Mouse (Mus musculus) brain, embryonic 18.5 days (tissue): ENCODE measurements around the gene Lap3.

Source experiments
- DNase-seq: peaks from one replicate; pipeline ENCODE4 v3.0.0-alpha.2; 2012; ENCODE audit warnings: low read depth, low spot score

Lap3 gene

GRCm38 (mm10) chr5:45495429-45495975, 2.3 kb downstream of the Lap3 start:
- no peak for DNase-seq

GRCm38 (mm10) chr5:45496042-45496441, 2.9 kb downstream of the Lap3 start:
- DNase-seq, result no peak

GRCm38 (mm10) chr5:45496479-45496878, 3.3 kb downstream of the Lap3 start:
- DNase-seq, result no peak

GRCm38 (mm10) chr5:45496930-45497550, 3.9 kb downstream of the Lap3 start:
- no peak for DNase-seq

- no peak for DNase-seq
Observed at GRCm38 (mm10) chr5:45497564-45497963, 4.4 kb downstream of the Lap3 start.

- no peak for DNase-seq
Observed at GRCm38 (mm10) chr5:45510071-45510470, 16.9 kb downstream of the Lap3 start.

- DNase-seq, result no peak
Observed at GRCm38 (mm10) chr5:45512908-45513307, 19.7 kb downstream of the Lap3 start.

- DNase-seq, result no peak
Observed at GRCm38 (mm10) chr5:45513511-45513910, 20.3 kb downstream of the Lap3 start.

- no peak for DNase-seq
Observed at GRCm38 (mm10) chr5:45514599-45514998, 21.4 kb downstream of the Lap3 start.

GRCm38 (mm10) chr5:45515151-45515743, 22.1 kb downstream of the Lap3 start:
- no peak for DNase-seq

GRCm38 (mm10) chr5:45519960-45520808, 27.0 kb downstream of the Lap3 start, which contains the start of gene Med28:
Gene Med28, plus strand, starts transcription at chr5:45520229.
- peak; percentile 82 for DNase-seq

- DNase-seq, result no peak
Observed at GRCm38 (mm10) chr5:45520809-45521110, 27.6 kb downstream of the Lap3 start.

GRCm38 (mm10) chr5:45521601-45522000, 28.4 kb downstream of the Lap3 start:
- DNase-seq, result no peak

GRCm38 (mm10) chr5:45525101-45525500, 31.9 kb downstream of the Lap3 start:
- DNase-seq, result no peak

GRCm38 (mm10) chr5:45526338-45526737, 33.2 kb downstream of the Lap3 start:
- DNase-seq, result no peak

GRCm38 (mm10) chr5:45529696-45530095, 36.5 kb downstream of the Lap3 start:
- DNase-seq, result no peak

- DNase-seq, result no peak
Observed at GRCm38 (mm10) chr5:45534319-45535098, 41.3 kb downstream of the Lap3 start.

- DNase-seq, result no peak
Observed at GRCm38 (mm10) chr5:45535177-45535576, 42.0 kb downstream of the Lap3 start.

GRCm38 (mm10) chr5:45539502-45539901, 46.3 kb downstream of the Lap3 start:
- no peak for DNase-seq

- DNase-seq, result no peak
Observed at GRCm38 (mm10) chr5:45543374-45543773, 50.2 kb downstream of the Lap3 start.

- DNase-seq, result no peak
Observed at GRCm38 (mm10) chr5:45549586-45549985, 56.4 kb downstream of the Lap3 start.
